Mouse (Mus musculus) kidney, postnatal 0 days (tissue): ENCODE data around the gene Stat5b. TPM values are rescaled to one million over a fixed set of nuclear protein-coding genes. Genes with fewer than 3 reads are reported as not detected.

Experiments used
- ATAC-seq: fragments of 200-750 bp; cut with Nextera tagmentation; replicated peaks from 2 replicates; pipeline ENCODE4 v1.8.0; 2017; ENCODE audit warnings: low read depth, moderate number of reproducible peaks, moderate TSS enrichment, moderate library complexity; ENCODE audit not compliant: low FRiP score
- DNase-seq: peaks from one replicate; pipeline ENCODE4 v3.0.0-alpha.2; 2016; ENCODE audit warnings: low spot score
- H3K27ac ChIP-seq: fragments of 300-500 bp; sonication (generic); 2 replicates; pipeline ENCODE4 v1.5.1; 2014; ENCODE audit warnings: mild to moderate bottlenecking
- H3K27me3 ChIP-seq: fragments of 300-500 bp; sonication (generic); 2 replicates; pipeline ENCODE4 v1.6.1; 2014; ENCODE audit warnings: low read length, mixed read lengths; ENCODE audit not compliant: insufficient read depth
- H3K36me3 ChIP-seq: fragments of 300-500 bp; sonication (generic); 2 replicates; pipeline ENCODE4 v1.6.1; 2014; ENCODE audit warnings: low read length, mixed read lengths; ENCODE audit not compliant: insufficient read depth
- H3K4me1 ChIP-seq: fragments of 300-500 bp; sonication (generic); replicated peaks from 2 replicates; pipeline ENCODE4 v1.6.1; 2014; ENCODE audit warnings: antibody characterized with exemption, low read length, mixed read lengths; ENCODE audit not compliant: insufficient read depth
- H3K4me2 ChIP-seq: fragments of 300-500 bp; sonication (generic); 2 replicates; pipeline ENCODE4 v1.6.1; 2014; ENCODE audit warnings: mild to moderate bottlenecking, low read length, moderate library complexity, mixed read lengths
- H3K4me3 ChIP-seq: fragments of 300-500 bp; sonication (generic); replicated peaks from 2 replicates; pipeline ENCODE4 v1.5.1; 2014; ENCODE audit warnings: low read depth, low read length
- H3K9ac ChIP-seq: fragments of 300-500 bp; sonication (generic); 2 replicates; pipeline ENCODE4 v1.6.1; 2014; ENCODE audit warnings: low read depth, low read length
- H3K9me3 ChIP-seq: fragments of 300-500 bp; sonication (generic); replicated peaks from 2 replicates; pipeline ENCODE4 v1.6.1; 2016; ENCODE audit warnings: low read length, inconsistent platforms, mixed read lengths
- CTCF ChIP-seq: IDR thresholded peaks from 2 replicates; pipeline ENCODE4 v1.5.1; 2016; ENCODE audit warnings: antibody characterized with exemption, low read depth, mild to moderate bottlenecking, moderate library complexity
- WGBS: fragments of 180-500 bp; shearing (Covaris S2); extraction: QIAGEN DNeasy Blood & Tissue Kit; methylation state at CpG from one replicate; pipeline ENCODE4 v1.1.7; 2014; 5-methylcytosine and 5-hydroxymethylcytosine counted together
- polyA plus RNA-seq: library from polyadenylated mRNA; unstranded; fragments of >200 nt; fragmentation: Nextera tagmentation; extraction: Ambion mirVana; gene quantifications from 2 replicates; pipeline ENCODE4 v1.2.1, GENCODE M21; 2015

The Stat5b gene
- polyA plus RNA-seq, 1 experiment from 2014 or later, result 14.4 TPM

DNA sequence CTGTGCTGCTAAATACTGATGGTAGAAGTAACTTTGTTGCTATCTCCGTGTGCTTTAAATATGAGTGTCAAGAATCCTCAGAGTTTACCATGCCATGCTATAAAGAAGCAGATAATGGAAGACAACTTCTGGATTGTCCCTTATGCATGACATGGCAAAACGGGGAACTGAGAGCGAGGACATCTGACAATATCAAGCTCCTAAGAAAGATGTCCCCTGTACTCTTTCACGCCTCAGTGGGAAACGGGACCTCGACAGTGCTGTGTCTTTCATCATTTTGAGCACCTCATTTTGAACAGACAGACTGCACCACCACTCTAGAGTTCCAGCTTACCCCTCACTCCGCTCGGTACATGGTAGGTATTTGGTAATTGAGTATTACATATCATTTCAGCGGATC lies 25.1 kb downstream of the Stat5b start:
- no peak for TF ChIP-seq CTCF
- no peak for ATAC-seq

DNA sequence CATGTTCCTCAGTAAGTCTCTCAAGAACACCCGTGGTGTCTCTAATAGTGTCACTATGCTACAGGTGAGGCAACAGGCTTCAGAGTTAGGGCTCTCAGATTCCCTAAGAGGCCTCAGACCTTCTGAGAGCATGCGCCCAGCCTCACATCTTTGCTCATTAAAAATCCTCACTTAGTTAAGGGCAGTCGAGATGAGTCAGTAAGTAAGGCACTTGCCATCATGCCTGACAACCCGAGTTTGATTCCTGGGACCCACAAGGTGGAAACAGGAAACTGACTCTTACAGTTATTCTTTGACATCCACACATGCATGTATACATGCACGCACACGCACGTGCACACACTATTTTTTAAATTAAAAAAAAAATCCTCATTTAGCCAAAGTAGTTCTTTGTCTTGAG lies 26.0 kb downstream of the Stat5b start:
- H3K9ac ChIP-seq, result no peak overlapping the region
- H3K4me1 ChIP-seq, result no peaks in the 10 kb centered on the region
- H3K36me3 ChIP-seq, result no peaks in the 10 kb centered on the region
- H3K27ac ChIP-seq, result no peak overlapping the region
- ATAC-seq (no peak), DNase-seq (no peak)
- H3K4me2 ChIP-seq, result no peak overlapping the region
- WGBS, result 78% methylated on average over 7 of the region's 7 CpGs
- no peaks in the 10 kb centered on the region for H3K9me3 ChIP-seq
- H3K4me3 ChIP-seq, result no peak overlapping the region
- H3K27me3 ChIP-seq, result no peaks in the 10 kb centered on the region
- no peak for TF ChIP-seq CTCF

More for the DNA sequence above, 25.1 kb downstream of the Stat5b start:
- Histone ChIP-seq H3K4me1 (no peaks in the 10 kb centered on the region), H3K9ac (no peak overlapping the region), H3K36me3 (no peaks in the 10 kb centered on the region), H3K4me3 (no peak overlapping the region), H3K9me3 (no peaks in the 10 kb centered on the region), H3K27me3 (no peaks in the 10 kb centered on the region), H3K4me2 (no peak overlapping the region), H3K27ac (no peak overlapping the region)
- DNase-seq, result no peak
- WGBS, result 81% methylated on average over 9 of the region's 9 CpGs

DNA sequence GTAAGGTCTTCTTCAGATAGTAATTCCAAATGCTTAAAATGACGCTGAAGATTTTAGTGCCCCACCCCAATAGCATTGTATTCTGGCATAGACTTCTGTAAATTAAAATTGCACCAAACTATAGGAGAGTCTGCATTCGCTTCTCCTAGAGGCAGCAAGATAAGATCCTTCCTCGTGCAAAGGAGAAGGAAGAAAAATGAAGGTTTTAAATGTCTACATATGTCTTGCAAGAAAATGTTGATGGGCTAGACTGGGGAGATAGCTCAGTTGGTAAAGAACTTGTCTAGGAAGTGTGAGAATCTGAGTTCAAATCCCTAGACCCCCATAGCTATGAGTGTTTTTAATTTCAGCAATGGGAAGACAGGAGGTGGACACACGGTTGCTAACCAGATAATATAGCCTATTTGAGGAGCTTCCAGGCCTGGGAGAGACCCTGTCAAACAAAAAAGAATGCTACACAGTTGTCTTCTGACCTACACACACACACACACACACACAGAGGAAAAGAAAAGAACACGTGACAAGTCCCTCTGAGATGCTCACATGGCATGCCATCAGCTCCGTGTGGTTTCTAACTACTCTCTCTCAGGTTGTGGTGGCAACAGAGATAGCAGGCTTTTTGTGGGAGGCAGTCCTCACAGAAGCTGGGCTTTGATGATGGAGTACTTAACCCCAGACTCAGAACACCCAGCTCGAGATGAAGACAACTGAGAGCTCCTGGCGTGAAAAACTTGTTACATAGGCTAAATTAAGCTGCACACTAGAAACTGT lies 26.8 kb downstream of the Stat5b start:
- Histone ChIP-seq H3K27ac (no peak overlapping the region), H3K9me3 (no peaks in the 10 kb centered on the region), H3K4me1 (no peaks in the 10 kb centered on the region), H3K4me2 (no peak overlapping the region), H3K4me3 (no peak overlapping the region), H3K27me3 (no peaks in the 10 kb centered on the region), H3K9ac (no peak overlapping the region), H3K36me3 (no peaks in the 10 kb centered on the region)
- 74% methylated on average over 8 of the region's 8 CpGs for WGBS
- ATAC-seq (no peak), DNase-seq (no peak)
- TF ChIP-seq CTCF, result no peak

- no peaks in the 10 kb centered on the region for H3K27me3 ChIP-seq
- 0 out of 2 replicates have a peak overlapping the region, but pooled peaks have one; percentile 9 for H3K4me2 ChIP-seq
- no peak overlapping the region; the same call in 1 of the 2 replicates for H3K4me3 ChIP-seq
- H3K36me3 ChIP-seq, result no peaks in the 10 kb centered on the region
- 45% methylated on average over 12 of the region's 12 CpGs for WGBS
- peak overlapping the region; percentile 54 for H3K27ac ChIP-seq
- no peak overlapping the region for H3K9ac ChIP-seq
- DNase-seq (peak; percentile 59), ATAC-seq (no peak)
- no peaks in the 10 kb centered on the region for H3K4me1 ChIP-seq
- TF ChIP-seq CTCF, result no peak
- H3K9me3 ChIP-seq, result no peaks in the 10 kb centered on the region
Measured at GRCm38 (mm10) chr11:100822365-100822764, 28.2 kb downstream of the Stat5b start.

GRCm38 (mm10) chr11:100821605-100822220 lies 28.8 kb downstream of the Stat5b start:
- ATAC-seq, result no peak
- 84% methylated on average over 13 of the region's 13 CpGs for WGBS
- H3K4me1 ChIP-seq, result no peaks in the 10 kb centered on the region

GRCm38 (mm10) chr11:100820047-100820446 lies 30.5 kb downstream of the Stat5b start:
- H3K36me3 ChIP-seq, result no peaks in the 10 kb centered on the region
- H3K9me3 ChIP-seq, result no peaks in the 10 kb centered on the region
- 87% methylated on average over 8 of the region's 8 CpGs for WGBS
- no peak for TF ChIP-seq CTCF
- DNase-seq (no peak), ATAC-seq (no peak)
- no peak overlapping the region for H3K9ac ChIP-seq
- no peak overlapping the region for H3K4me3 ChIP-seq
- no peak overlapping the region for H3K27ac ChIP-seq
- H3K4me2 ChIP-seq, result no peak overlapping the region
- H3K27me3 ChIP-seq, result no peaks in the 10 kb centered on the region
- no peaks in the 10 kb centered on the region for H3K4me1 ChIP-seq

More at GRCm38 (mm10) chr11:100821605-100822220, 28.8 kb downstream of the Stat5b start:
- no peak for DNase-seq
- Histone ChIP-seq H3K4me3 (no peak overlapping the region), H3K27me3 (no peaks in the 10 kb centered on the region), H3K4me2 (no peak overlapping the region), H3K27ac (no peak overlapping the region), H3K9ac (no peak overlapping the region), H3K36me3 (no peaks in the 10 kb centered on the region), H3K9me3 (no peaks in the 10 kb centered on the region)
- no peak for TF ChIP-seq CTCF
